8 mouse cellular contexts compared by ENCODE assay signal in the genomic region with DNA sequence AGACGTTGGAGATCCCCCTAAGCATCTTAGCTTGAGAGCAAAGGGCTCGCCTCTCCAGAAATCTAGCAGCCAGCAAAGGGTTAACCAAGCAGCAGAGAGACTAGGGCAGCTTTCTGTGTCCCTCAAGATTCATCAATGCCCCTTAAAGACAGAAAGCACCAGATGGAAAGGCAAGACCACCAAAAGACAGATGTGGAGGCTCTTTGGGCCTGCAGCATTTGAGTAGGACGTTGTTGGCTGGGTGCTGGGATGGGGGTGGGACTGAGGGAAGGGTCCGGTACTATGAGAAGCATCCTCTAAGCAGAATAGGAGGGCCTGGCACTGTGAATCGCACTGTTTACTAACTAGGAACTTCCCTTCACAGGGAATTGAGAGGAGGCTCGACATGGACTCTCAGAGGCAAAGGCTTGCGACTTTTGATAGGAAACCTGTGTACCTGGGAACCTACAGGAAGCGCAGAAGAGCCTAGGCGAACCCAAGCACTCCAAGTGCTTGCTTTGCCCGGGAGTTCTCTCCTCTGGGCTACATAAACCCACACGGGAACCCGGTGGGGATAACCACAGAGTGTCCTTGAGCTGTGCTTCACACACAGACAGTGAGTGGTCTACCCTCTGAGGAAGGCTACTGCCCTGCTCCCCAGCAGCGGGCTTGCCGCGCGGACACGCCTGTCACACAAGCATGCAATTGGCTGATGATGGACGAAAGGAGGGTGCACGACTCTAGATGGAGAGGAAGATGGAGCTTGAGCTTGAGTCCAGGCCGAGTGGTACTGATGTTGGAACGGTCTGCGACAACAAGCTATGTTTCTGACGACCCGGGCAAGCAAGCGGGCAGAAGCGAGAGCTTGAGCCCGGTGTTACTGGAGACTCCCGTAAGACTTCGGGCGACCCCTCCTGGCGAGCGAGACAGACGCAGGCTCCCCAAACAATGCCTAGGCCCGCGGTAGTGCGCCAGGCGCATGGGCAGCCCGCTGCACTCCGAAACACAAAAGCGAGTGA. TPM values are rescaled to one million over a fixed set of nuclear protein-coding genes. Genes with fewer than 3 reads are reported as not detected.
DNase-seq lines count a peak whose midpoint lies in the region; ATAC-seq and TF ChIP-seq lines count a peak whose summit lies in the region.

No protein-coding gene starts in this region.

- H3K4me3 ChIP-seq in forebrain, embryonic 11.5 days (ENCODE audit: low read depth, low read length) = peak overlapping the region; percentile 34
- peak overlapping the region; percentile 41 to 46 for H3K4me3 ChIP-seq in heart, embryonic 14.5 days (ENCODE audit: control insufficient read depth in 1 of 2, insufficient read depth in 1 of 2, low read depth in 1 of 2, low read length in 2 of 2)
- peak overlapping the region; percentile 28 for H3K4me3 ChIP-seq in kidney, postnatal 0 days (replicated peaks; ENCODE audit: low read depth, low read length)
- H3K4me3 ChIP-seq in limb, embryonic 15.5 days = peak overlapping the region; percentile 40
- peak overlapping the region; percentile 36 for H3K4me3 ChIP-seq in midbrain, embryonic 16.5 days (ENCODE audit: low read depth, low read length)

- peak; percentile 78 for ATAC-seq in forebrain, embryonic 11.5 days (replicated peaks; ENCODE audit: low FRiP score)
- ATAC-seq in heart, embryonic 14.5 days (ENCODE audit: insufficient number of reproducible peaks, insufficient read depth, low FRiP score, low read depth) = peak; percentile 79
- ATAC-seq in kidney, postnatal 0 days (replicated peaks; ENCODE audit: low FRiP score, low read depth) = peak; percentile 59; the same call in 1 of the 2 replicates
- 0 out of 2 replicates have a peak, but pooled peaks have one; percentile 49 for ATAC-seq in limb, embryonic 15.5 days (ENCODE audit: insufficient number of reproducible peaks, low FRiP score, low TSS enrichment, low read depth)
- ATAC-seq in midbrain, embryonic 16.5 days = peak; percentile 89

- 7% methylated on average over 40 of the region's 40 CpGs for WGBS in forebrain, embryonic 11.5 days
- WGBS in heart, embryonic 14.5 days = 7% methylated on average over 40 of the region's 40 CpGs
- WGBS in kidney, postnatal 0 days = 9% methylated on average over 40 of the region's 40 CpGs
- 9% methylated on average over 40 of the region's 40 CpGs for WGBS in limb, embryonic 15.5 days
- 7% methylated on average over 40 of the region's 40 CpGs for WGBS in midbrain, embryonic 16.5 days

- H3K4me2 ChIP-seq in forebrain, embryonic 11.5 days (ENCODE audit: low read depth, low read length, severe bottlenecking) = peak overlapping the region; percentile 82
- H3K4me2 ChIP-seq in heart, embryonic 14.5 days (ENCODE audit: low read length) = peak overlapping the region; percentile 92
- H3K4me2 ChIP-seq in kidney, postnatal 0 days (ENCODE audit: low read length) = peak overlapping the region; percentile 61
- H3K4me2 ChIP-seq in limb, embryonic 15.5 days = peak overlapping the region; percentile 83
- H3K4me2 ChIP-seq in midbrain, embryonic 16.5 days (ENCODE audit: low read length) = peak overlapping the region; percentile 68

- TF ChIP-seq CTCF in kidney, postnatal 0 days (IDR thresholded peaks at IDR 0.05; ENCODE audit: low read depth) = peak; percentile 88

- peaks cover 18% of the 10 kb centered on the region; the same call in 1 of the 2 replicates for H3K4me1 ChIP-seq in forebrain, embryonic 11.5 days (replicated peaks; ENCODE audit: control insufficient read depth, insufficient read depth, low read length)
- H3K4me1 ChIP-seq in heart, embryonic 14.5 days (ENCODE audit: control insufficient read depth in 2 of 2, insufficient read depth in 2 of 2, low read length in 2 of 2) = peaks cover 7 to 13% of the 10 kb centered on the region in 2 experiments; a peak in 3 of 4 replicates
- H3K4me1 ChIP-seq in kidney, postnatal 0 days (replicated peaks; ENCODE audit: insufficient read depth, low read length) = peaks cover 4% of the 10 kb centered on the region; the same call in 1 of the 2 replicates
- peaks cover 44% of the 10 kb centered on the region for H3K4me1 ChIP-seq in limb, embryonic 15.5 days
- H3K4me1 ChIP-seq in midbrain, embryonic 16.5 days (ENCODE audit: control insufficient read depth, insufficient read depth, low read length) = peaks cover 13% of the 10 kb centered on the region

- peak; percentile 8 for DNase-seq in cerebellum, adult 11-12 months
- no peak for DNase-seq in cerebellum, adult 9-11 months
- peak; percentile 94 for DNase-seq in forebrain, embryonic 11.5 days (ENCODE audit: low spot score)
- DNase-seq in kidney, postnatal 0 days (ENCODE audit: low spot score) = peak; percentile 93
- DNase-seq in spleen, postnatal 4 days (ENCODE audit: low spot score in 2 of 2) = peak; percentile 62 to 82

- H3K36me3 ChIP-seq in forebrain, embryonic 11.5 days (ENCODE audit: control insufficient read depth, insufficient read depth, low read length) = no peaks in the 10 kb centered on the region
- no peaks in the 10 kb centered on the region for H3K36me3 ChIP-seq in heart, embryonic 14.5 days (ENCODE audit: control insufficient read depth, insufficient read depth, low read length)
- H3K36me3 ChIP-seq in kidney, postnatal 0 days (ENCODE audit: insufficient read depth, low read length) = no peaks in the 10 kb centered on the region
- H3K36me3 ChIP-seq in limb, embryonic 15.5 days = no peaks in the 10 kb centered on the region
- H3K36me3 ChIP-seq in midbrain, embryonic 16.5 days (ENCODE audit: control insufficient read depth, insufficient read depth, low read length) = no peaks in the 10 kb centered on the region

- H3K27ac ChIP-seq in forebrain, embryonic 11.5 days (ENCODE audit: low read depth, low read length) = no peak overlapping the region
- no peak overlapping the region for H3K27ac ChIP-seq in heart, embryonic 14.5 days (replicated peaks in 1 of 2; ENCODE audit: control insufficient read depth in 1 of 2, insufficient read depth in 1 of 2, low read depth in 2 of 2, low read length in 2 of 2)
- no peak overlapping the region for H3K27ac ChIP-seq in kidney, postnatal 0 days
- peak overlapping the region; percentile 47; the same call in 1 of the 2 replicates for H3K27ac ChIP-seq in limb, embryonic 15.5 days
- H3K27ac ChIP-seq in midbrain, embryonic 16.5 days (ENCODE audit: low read length) = no peak overlapping the region

- peak overlapping the region; percentile 63 for H3K9ac ChIP-seq in forebrain, embryonic 11.5 days (ENCODE audit: low read length)
- peak overlapping the region; percentile 65 for H3K9ac ChIP-seq in heart, embryonic 14.5 days (ENCODE audit: low read length)
- no peak overlapping the region for H3K9ac ChIP-seq in kidney, postnatal 0 days (ENCODE audit: low read depth, low read length)
- peak overlapping the region; percentile 44; the same call in 1 of the 2 replicates for H3K9ac ChIP-seq in limb, embryonic 15.5 days
- H3K9ac ChIP-seq in midbrain, embryonic 16.5 days (ENCODE audit: low read depth, low read length) = peak overlapping the region; percentile 64

- H3K27me3 ChIP-seq in forebrain, embryonic 11.5 days (ENCODE audit: control insufficient read depth, insufficient read depth, low read length) = peaks cover 3% of the 10 kb centered on the region
- peaks cover 64% of the 10 kb centered on the region for H3K27me3 ChIP-seq in heart, embryonic 14.5 days (ENCODE audit: control insufficient read depth, insufficient read depth, low read length)
- peaks cover 10% of the 10 kb centered on the region; the same call in 1 of the 2 replicates for H3K27me3 ChIP-seq in kidney, postnatal 0 days (ENCODE audit: insufficient read depth, low read length)
- H3K27me3 ChIP-seq in limb, embryonic 15.5 days = peaks cover 29% of the 10 kb centered on the region
- no peaks in the 10 kb centered on the region for H3K27me3 ChIP-seq in midbrain, embryonic 16.5 days (ENCODE audit: control insufficient read depth, insufficient read depth, low read depth, low read length)

- H3K9me3 ChIP-seq in forebrain, embryonic 11.5 days (ENCODE audit: control insufficient read depth, low read length) = no peaks in the 10 kb centered on the region
- no peaks in the 10 kb centered on the region for H3K9me3 ChIP-seq in heart, embryonic 14.5 days (ENCODE audit: control insufficient read depth, low read length)
- H3K9me3 ChIP-seq in kidney, postnatal 0 days (replicated peaks; ENCODE audit: low read length) = no peaks in the 10 kb centered on the region
- H3K9me3 ChIP-seq in limb, embryonic 15.5 days = no peaks in the 10 kb centered on the region
- H3K9me3 ChIP-seq in midbrain, embryonic 16.5 days (replicated peaks; ENCODE audit: control insufficient read depth, low read length, poor library complexity, severe bottlenecking) = no peaks in the 10 kb centered on the region

RNA-seq across cellular contexts. Expression of gene Sfrp2, which starts 2.3 kb away (rescaled TPM):
- 102 and 107 TPM in 2 replicates for polyA plus RNA-seq in forebrain, embryonic 11.5 days (2014; fragmentation: Nextera tagmentation; extraction: Ambion mirVana)
- 132 and 181 TPM in 2 replicates for polyA plus RNA-seq in heart, embryonic 14.5 days (2014; fragmentation: Nextera tagmentation; extraction: Ambion mirVana)
- 126 and 128 TPM in 2 replicates for polyA plus RNA-seq in kidney, postnatal 0 days (2015; fragmentation: Nextera tagmentation; extraction: Ambion mirVana)
- 247 and 354 TPM in 2 replicates for polyA plus RNA-seq in limb, embryonic 15.5 days (2015; fragmentation: Nextera tagmentation; extraction: Ambion mirVana)
- 37.8 and 46.7 TPM in 2 replicates for polyA plus RNA-seq in midbrain, embryonic 16.5 days (2015; fragmentation: Nextera tagmentation; extraction: Ambion mirVana)
